Mouse (Mus musculus): ENCODE measurements around the gene Ubtf.

Ubtf gene

GRCm38 (mm10) chr11:102336191-102336590, 16.6 kb upstream of the Ubtf start:
- DNase-seq (ENCODE audit: low read depth, low spot score) = no peak
- H3K36me3 ChIP-seq (ENCODE audit: control insufficient read depth, insufficient read depth, low read length, poor library complexity, severe bottlenecking) = no peaks in the 10 kb centered on the region
- H3K27me3 ChIP-seq (ENCODE audit: control insufficient read depth, insufficient read depth, low read length, poor library complexity, severe bottlenecking) = no peaks in the 10 kb centered on the region

GRCm38 (mm10) chr11:102334973-102335700, 15.6 kb upstream of the Ubtf start:
- H3K27me3 ChIP-seq (ENCODE audit: control insufficient read depth, insufficient read depth, low read length, poor library complexity, severe bottlenecking) = no peaks in the 10 kb centered on the region
- no peak for DNase-seq (ENCODE audit: low read depth, low spot score)
- H3K36me3 ChIP-seq (ENCODE audit: control insufficient read depth, insufficient read depth, low read length, poor library complexity, severe bottlenecking) = no peaks in the 10 kb centered on the region

GRCm38 (mm10) chr11:102334010-102334409, 14.5 kb upstream of the Ubtf start:
- Histone ChIP-seq H3K36me3 (ENCODE audit: control insufficient read depth, insufficient read depth, low read length, poor library complexity, severe bottlenecking) (no peaks in the 10 kb centered on the region), H3K27me3 (ENCODE audit: control insufficient read depth, insufficient read depth, low read length, poor library complexity, severe bottlenecking) (no peaks in the 10 kb centered on the region)
- no peak for DNase-seq (ENCODE audit: low read depth, low spot score)

GRCm38 (mm10) chr11:102333061-102333460, 13.5 kb upstream of the Ubtf start:
- H3K36me3 ChIP-seq (ENCODE audit: control insufficient read depth, insufficient read depth, low read length, poor library complexity, severe bottlenecking) = no peaks in the 10 kb centered on the region
- no peaks in the 10 kb centered on the region for H3K27me3 ChIP-seq (ENCODE audit: control insufficient read depth, insufficient read depth, low read length, poor library complexity, severe bottlenecking)
- DNase-seq (ENCODE audit: low read depth, low spot score) = no peak

- Histone ChIP-seq H3K36me3 (ENCODE audit: control insufficient read depth, insufficient read depth, low read length, poor library complexity, severe bottlenecking) (no peaks in the 10 kb centered on the region), H3K27me3 (ENCODE audit: control insufficient read depth, insufficient read depth, low read length, poor library complexity, severe bottlenecking) (no peaks in the 10 kb centered on the region)
- no peak for DNase-seq (ENCODE audit: low read depth, low spot score)
These were observed 12.3 kb upstream of the Ubtf start for GRCm38 (mm10) chr11:102331806-102332205.

- DNase-seq (ENCODE audit: low read depth, low spot score) = no peak
- Histone ChIP-seq H3K27me3 (ENCODE audit: control insufficient read depth, insufficient read depth, low read length, poor library complexity, severe bottlenecking) (no peaks in the 10 kb centered on the region), H3K36me3 (ENCODE audit: control insufficient read depth, insufficient read depth, low read length, poor library complexity, severe bottlenecking) (no peaks in the 10 kb centered on the region)
These were observed 10.5 kb upstream of the Ubtf start for GRCm38 (mm10) chr11:102330039-102330438.

GRCm38 (mm10) chr11:102329518-102329917, 10.0 kb upstream of the Ubtf start:
- H3K36me3 ChIP-seq (ENCODE audit: control insufficient read depth, insufficient read depth, low read length, poor library complexity, severe bottlenecking) = no peaks in the 10 kb centered on the region
- DNase-seq (ENCODE audit: low read depth, low spot score) = no peak
- H3K27me3 ChIP-seq (ENCODE audit: control insufficient read depth, insufficient read depth, low read length, poor library complexity, severe bottlenecking) = no peaks in the 10 kb centered on the region

GRCm38 (mm10) chr11:102327839-102328238, 8.3 kb upstream of the Ubtf start:
- no peaks in the 10 kb centered on the region for H3K27me3 ChIP-seq (ENCODE audit: control insufficient read depth, insufficient read depth, low read length, poor library complexity, severe bottlenecking)
- DNase-seq (ENCODE audit: low read depth, low spot score) = no peak
- H3K36me3 ChIP-seq (ENCODE audit: control insufficient read depth, insufficient read depth, low read length, poor library complexity, severe bottlenecking) = no peaks in the 10 kb centered on the region

- Histone ChIP-seq H3K27me3 (ENCODE audit: control insufficient read depth, insufficient read depth, low read length, poor library complexity, severe bottlenecking) (no peaks in the 10 kb centered on the region), H3K36me3 (ENCODE audit: control insufficient read depth, insufficient read depth, low read length, poor library complexity, severe bottlenecking) (no peaks in the 10 kb centered on the region)
- DNase-seq (ENCODE audit: low read depth, low spot score) = no peak
These were observed 7.7 kb upstream of the Ubtf start for GRCm38 (mm10) chr11:102327250-102327649.

GRCm38 (mm10) chr11:102323516-102323915, 4.0 kb upstream of the Ubtf start:
- H3K27me3 ChIP-seq (ENCODE audit: control insufficient read depth, insufficient read depth, low read length, poor library complexity, severe bottlenecking) = no peaks in the 10 kb centered on the region
- DNase-seq (ENCODE audit: low read depth, low spot score) = no peak
- no peaks in the 10 kb centered on the region for H3K36me3 ChIP-seq (ENCODE audit: control insufficient read depth, insufficient read depth, low read length, poor library complexity, severe bottlenecking)

GRCm38 (mm10) chr11:102321931-102322330, 2.4 kb upstream of the Ubtf start:
- no peak for DNase-seq (ENCODE audit: low read depth, low spot score)
- no peaks in the 10 kb centered on the region for H3K27me3 ChIP-seq (ENCODE audit: control insufficient read depth, insufficient read depth, low read length, poor library complexity, severe bottlenecking)
- H3K36me3 ChIP-seq (ENCODE audit: control insufficient read depth, insufficient read depth, low read length, poor library complexity, severe bottlenecking) = no peaks in the 10 kb centered on the region

- DNase-seq (ENCODE audit: low read depth, low spot score) = no peak
- no peaks in the 10 kb centered on the region for H3K36me3 ChIP-seq (ENCODE audit: control insufficient read depth, insufficient read depth, low read length, poor library complexity, severe bottlenecking)
- H3K27me3 ChIP-seq (ENCODE audit: control insufficient read depth, insufficient read depth, low read length, poor library complexity, severe bottlenecking) = no peaks in the 10 kb centered on the region
These were observed 1.1 kb upstream of the Ubtf start for GRCm38 (mm10) chr11:102320686-102321005.

GRCm38 (mm10) chr11:102319941-102320685, 571 bp upstream of the Ubtf start:
- DNase-seq (ENCODE audit: low read depth, low spot score) = peak; percentile 65
- no peaks in the 10 kb centered on the region for H3K36me3 ChIP-seq (ENCODE audit: control insufficient read depth, insufficient read depth, low read length, poor library complexity, severe bottlenecking)
- no peaks in the 10 kb centered on the region for H3K27me3 ChIP-seq (ENCODE audit: control insufficient read depth, insufficient read depth, low read length, poor library complexity, severe bottlenecking)

GRCm38 (mm10) chr11:102318576-102319409, 749 bp downstream of the Ubtf start:
- DNase-seq (ENCODE audit: low read depth, low spot score) = peak; percentile 60
- Histone ChIP-seq H3K27me3 (ENCODE audit: control insufficient read depth, insufficient read depth, low read length, poor library complexity, severe bottlenecking) (no peaks in the 10 kb centered on the region), H3K36me3 (ENCODE audit: control insufficient read depth, insufficient read depth, low read length, poor library complexity, severe bottlenecking) (peaks cover 5% of the 10 kb centered on the region)
